Mouse (Mus musculus): Measurements from ENCODE around the gene Cyld.

GRCm38 (mm10) chr8:88668400-88669086 lies 28.3 kb upstream of the Cyld start:
- TF ChIP-seq POLR2A (IDR thresholded peaks at IDR 0.05; ENCODE audit: extremely low read depth, insufficient read depth, low read length) (no peak), CTCF (IDR thresholded peaks at IDR 0.05; ENCODE audit: low read depth, low read length) (no peak)
